ENCODE assay signal across 8 mouse cellular contexts in genomic region chr11:80696350-80696749, GRCm38 (mm10).
DNase-seq lines count a peak whose midpoint lies in the region; ATAC-seq lines count a peak whose summit lies in the region.

No protein-coding gene starts in this region.

- H3K9me3 ChIP-seq in heart, embryonic 10.5 days: no peaks in the 10 kb centered on the region
- H3K9me3 ChIP-seq in forebrain, embryonic 11.5 days (ENCODE audit: control insufficient read depth, low read length): no peaks in the 10 kb centered on the region

- 0 out of 2 replicates have a peak, but pooled peaks have one; percentile 38 for ATAC-seq in megakaryocyte, adult 5-6 weeks (ENCODE audit: poor library complexity, severe bottlenecking)
- ATAC-seq in forebrain, embryonic 11.5 days (replicated peaks; ENCODE audit: low FRiP score): no peak

- no peaks in the 10 kb centered on the region for H3K4me1 ChIP-seq in heart, embryonic 10.5 days
- no peaks in the 10 kb centered on the region for H3K4me1 ChIP-seq in forebrain, embryonic 11.5 days (replicated peaks; ENCODE audit: control insufficient read depth, insufficient read depth, low read length)

- no peak overlapping the region for H3K9ac ChIP-seq in forebrain, embryonic 11.5 days (ENCODE audit: low read length)

- DNase-seq in heart, adult 18-20 months: peak; percentile 38 to 60
- DNase-seq in heart, embryonic 10.5 days (ENCODE audit: low spot score): no peak
- peak; percentile 22 for DNase-seq in ovary, postnatal 14 days (ENCODE audit: low spot score)
- no peak for DNase-seq in ovary, postnatal 36 days (ENCODE audit: low spot score)
- peak; percentile 83 for DNase-seq in embryo, embryonic 10 days (ENCODE audit: low spot score)
- no peak for DNase-seq in right cerebral cortex, postnatal 10 days (ENCODE audit: low spot score in 2 of 2)
- DNase-seq in forebrain, embryonic 11.5 days (ENCODE audit: low spot score): no peak

- H3K27ac ChIP-seq in heart, embryonic 10.5 days: no peak overlapping the region
- no peak overlapping the region for H3K27ac ChIP-seq in forebrain, embryonic 11.5 days (ENCODE audit: low read depth, low read length)

- no peak overlapping the region for H3K4me2 ChIP-seq in forebrain, embryonic 11.5 days (ENCODE audit: low read depth, low read length, severe bottlenecking)

- 15% methylated on average over 4 of the region's 4 CpGs for WGBS in heart, embryonic 10.5 days
- WGBS in forebrain, embryonic 11.5 days: 22% methylated on average over 4 of the region's 4 CpGs

- no peaks in the 10 kb centered on the region for H3K27me3 ChIP-seq in heart, embryonic 10.5 days (ENCODE audit: insufficient read depth, poor library complexity, severe bottlenecking)
- no peaks in the 10 kb centered on the region for H3K27me3 ChIP-seq in forebrain, embryonic 11.5 days (ENCODE audit: control insufficient read depth, insufficient read depth, low read length)

- no peak overlapping the region for H3K4me3 ChIP-seq in heart, embryonic 10.5 days
- H3K4me3 ChIP-seq in forebrain, embryonic 11.5 days (ENCODE audit: low read depth, low read length): no peak overlapping the region

- H3K36me3 ChIP-seq in heart, embryonic 10.5 days: no peaks in the 10 kb centered on the region
- H3K36me3 ChIP-seq in forebrain, embryonic 11.5 days (ENCODE audit: control insufficient read depth, insufficient read depth, low read length): no peaks in the 10 kb centered on the region

Comparison
In these comparisons a context has a peak if more than half of its experiments do, and no peak if none do; other contexts are left out.
1. DNase-seq: peak in heart, adult 18-20 months (2 of 2), ovary, postnatal 14 days (single experiment) and embryo, embryonic 10 days (single experiment); none in heart, embryonic 10.5 days (single experiment), ovary, postnatal 36 days (single experiment), right cerebral cortex, postnatal 10 days (0 of 2) and forebrain, embryonic 11.5 days (single experiment).